Mouse (Mus musculus) urinary bladder, adult 18-20 months (tissue): ENCODE data around the gene Haus4.

Experiments used
- DNase-seq, 2 experiments: peaks; one replicate each; pipeline ENCODE4 v3.0.0; 2022; ENCODE audit warnings: low spot score in 2 of 2, mixed read lengths in 2 of 2

Haus4 gene

DNA sequence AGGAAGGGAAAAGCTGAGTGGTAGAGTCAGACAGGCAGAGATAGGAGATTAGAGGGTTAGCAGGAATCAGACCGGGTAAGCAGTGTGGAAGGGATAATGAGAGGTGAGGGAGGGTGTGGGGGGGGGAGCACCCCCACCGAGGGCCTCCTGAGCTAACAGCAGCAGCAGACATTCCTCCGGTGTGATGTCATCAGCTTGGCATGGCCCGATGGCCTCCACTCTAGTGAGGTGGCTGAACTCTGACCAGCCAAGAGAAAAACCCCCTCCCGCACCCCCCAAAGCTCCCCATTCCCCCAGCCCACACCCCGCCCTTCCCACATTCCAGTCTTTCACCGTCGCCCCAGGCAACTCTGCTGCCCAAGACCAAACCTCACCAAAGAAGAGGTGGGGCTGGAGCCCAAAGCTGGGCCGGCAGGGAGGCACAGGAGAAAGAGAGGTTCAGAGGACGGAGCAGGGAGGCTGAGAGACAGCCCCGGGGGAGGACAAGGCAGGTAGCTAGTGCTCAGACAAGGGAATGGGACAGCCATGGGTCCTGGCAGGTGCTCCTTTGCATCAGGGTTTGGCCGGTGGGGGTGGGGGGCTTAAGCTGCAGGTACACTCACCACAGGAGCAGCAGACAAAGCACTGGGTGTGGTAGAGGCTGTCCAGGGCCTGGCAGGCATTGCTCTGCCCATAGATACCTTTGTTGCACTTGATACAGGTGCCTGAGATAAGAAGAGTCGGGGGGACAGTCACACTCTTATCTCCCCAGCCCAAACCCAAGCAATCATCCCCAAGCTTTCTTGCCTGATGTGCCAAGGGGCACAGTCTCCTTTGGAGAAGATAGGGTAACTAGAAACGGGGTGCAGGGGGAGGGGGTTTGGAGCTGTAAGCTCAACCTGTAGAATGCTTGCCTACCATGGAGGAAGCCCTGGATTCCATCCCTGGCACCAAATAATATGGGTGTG lies 18.6 kb upstream of the Haus4 start:
- peak in 1 of 2 experiments; percentile 54 for DNase-seq

DNA sequence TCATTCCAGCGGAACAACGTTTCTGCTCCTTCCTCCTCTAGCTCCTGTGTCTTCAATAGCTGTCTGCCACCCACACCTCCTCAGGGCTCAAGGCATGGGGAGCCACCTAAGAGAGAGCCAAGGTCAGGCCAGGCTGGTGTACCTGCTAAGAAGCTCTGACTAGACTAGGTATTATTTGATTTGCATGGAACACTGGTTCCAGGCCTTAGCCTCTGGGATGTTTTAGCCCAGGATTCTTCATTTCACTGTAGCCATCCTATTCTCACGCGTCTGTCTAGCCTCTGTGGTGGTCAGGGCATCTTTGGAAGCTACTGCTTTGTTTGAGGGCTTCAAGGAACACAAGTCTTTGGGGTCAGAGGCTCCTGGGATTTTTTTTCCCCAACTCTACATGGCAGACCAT lies 17.7 kb upstream of the Haus4 start:
- no peak for DNase-seq

DNA sequence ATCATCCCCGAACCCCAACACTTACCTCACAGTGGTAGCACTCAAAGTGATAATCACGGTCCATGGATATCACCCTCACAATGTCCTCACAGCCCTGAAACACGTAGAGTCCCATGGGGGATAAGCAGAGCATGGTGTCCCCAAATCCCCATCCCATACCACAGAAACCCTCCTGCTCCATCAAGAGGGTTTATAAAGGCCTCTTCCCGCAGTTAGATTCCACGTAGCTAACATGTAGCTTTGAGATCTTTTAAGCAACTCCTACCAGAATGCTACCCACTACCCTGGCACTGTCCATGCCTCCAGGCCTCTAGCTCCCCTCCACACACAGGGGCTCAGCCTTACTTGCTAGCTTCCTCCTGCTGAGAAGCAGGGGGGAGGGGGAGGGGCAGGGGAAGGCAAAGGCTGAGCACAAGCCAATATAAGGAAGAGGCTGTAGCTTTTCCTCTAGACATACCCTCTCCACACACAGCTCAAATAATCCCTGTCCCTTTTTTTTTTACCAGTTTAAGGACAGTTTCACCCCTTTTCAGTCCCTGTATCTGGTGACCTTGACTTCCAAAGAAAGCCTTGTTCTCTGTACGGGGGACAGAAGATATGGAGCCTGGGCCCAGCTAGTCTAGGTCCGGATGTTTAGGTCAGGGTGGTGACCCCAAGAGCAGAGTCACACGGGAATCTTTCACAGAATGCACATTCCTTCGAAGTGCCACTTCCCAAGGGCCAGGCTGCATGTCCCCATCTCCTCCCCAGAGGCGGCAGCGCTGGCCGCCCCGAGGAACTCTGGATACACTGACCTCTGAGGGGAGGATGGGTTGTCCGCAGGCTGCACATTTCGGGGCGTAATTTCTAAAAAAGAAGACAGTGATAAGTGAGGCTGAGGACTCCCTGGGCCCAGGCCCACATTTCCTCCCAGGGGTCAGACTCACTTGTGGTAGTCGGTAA lies 15.3 kb upstream of the Haus4 start:
- no peak for DNase-seq

DNA sequence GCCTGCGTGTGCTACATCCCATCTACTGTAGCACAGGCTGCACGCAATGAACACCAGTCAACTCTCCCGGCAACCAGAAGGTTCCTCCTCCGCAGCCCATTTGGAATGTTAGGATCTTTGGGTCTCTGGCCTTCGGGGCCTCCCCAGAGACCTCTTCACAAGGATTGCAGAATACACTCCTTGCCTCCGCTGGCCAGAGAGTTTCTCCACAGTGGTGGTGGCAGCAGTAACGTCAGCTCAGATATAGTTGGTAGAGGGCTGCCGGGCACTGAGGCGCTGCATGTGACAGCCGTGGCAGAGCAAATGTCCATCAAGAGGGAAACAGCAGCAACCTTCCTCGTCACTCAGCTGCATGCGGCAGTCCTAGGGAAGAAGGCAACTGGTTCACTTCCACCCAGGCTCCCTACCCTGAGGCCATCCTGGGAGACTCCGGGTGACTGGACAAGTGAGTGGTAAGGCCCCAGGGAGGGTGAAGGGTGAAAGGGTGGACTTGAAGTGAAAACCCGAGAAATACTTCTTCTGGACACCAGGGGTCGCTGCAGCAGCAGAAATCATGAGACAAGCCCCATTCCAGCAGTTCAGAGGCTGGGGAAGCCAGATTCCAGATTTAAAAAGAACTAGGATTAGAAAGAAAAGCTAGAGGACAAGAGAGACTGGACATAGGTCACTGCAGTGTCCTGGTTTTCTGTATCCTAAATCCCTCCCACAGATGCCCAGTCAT lies 14.4 kb upstream of the Haus4 start:
- DNase-seq, result no peak

DNA sequence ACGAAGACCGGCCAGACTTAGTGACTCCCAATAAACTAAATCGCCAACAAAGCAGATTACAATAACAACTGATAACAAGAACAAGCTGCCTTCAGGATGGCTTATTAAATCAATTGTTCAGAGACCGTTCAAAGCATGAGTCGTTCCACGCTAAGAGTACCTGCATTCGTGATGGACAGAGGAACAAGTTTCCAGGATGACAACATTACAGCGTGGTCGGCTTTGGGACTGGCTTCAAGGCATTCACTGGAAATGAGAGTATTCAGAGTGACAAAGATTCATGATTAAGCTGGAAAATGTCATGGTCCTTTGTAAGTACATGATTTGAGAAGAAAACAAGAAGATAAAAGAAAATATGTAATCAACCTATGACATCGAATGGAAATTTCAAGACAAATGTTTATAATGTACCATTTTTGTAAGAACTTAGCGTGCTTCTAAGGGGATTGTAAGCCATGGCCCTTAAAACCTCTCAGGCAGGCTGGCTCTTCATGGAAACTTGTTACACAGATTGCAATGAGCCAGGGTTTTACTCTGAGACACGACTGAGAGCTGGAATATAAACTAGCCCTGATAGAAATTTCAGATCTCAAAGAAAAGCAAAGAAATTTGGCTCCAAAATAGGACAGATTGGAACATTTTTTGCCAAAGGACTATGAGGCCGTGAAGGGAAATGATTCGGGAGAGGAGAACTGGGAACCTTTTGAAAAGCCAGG lies 6.3 kb upstream of the Haus4 start:
- no peak for DNase-seq

GRCm38 (mm10) chr14:54557330-54557729 lies 2.9 kb upstream of the Haus4 start:
- DNase-seq, result no peak

DNA sequence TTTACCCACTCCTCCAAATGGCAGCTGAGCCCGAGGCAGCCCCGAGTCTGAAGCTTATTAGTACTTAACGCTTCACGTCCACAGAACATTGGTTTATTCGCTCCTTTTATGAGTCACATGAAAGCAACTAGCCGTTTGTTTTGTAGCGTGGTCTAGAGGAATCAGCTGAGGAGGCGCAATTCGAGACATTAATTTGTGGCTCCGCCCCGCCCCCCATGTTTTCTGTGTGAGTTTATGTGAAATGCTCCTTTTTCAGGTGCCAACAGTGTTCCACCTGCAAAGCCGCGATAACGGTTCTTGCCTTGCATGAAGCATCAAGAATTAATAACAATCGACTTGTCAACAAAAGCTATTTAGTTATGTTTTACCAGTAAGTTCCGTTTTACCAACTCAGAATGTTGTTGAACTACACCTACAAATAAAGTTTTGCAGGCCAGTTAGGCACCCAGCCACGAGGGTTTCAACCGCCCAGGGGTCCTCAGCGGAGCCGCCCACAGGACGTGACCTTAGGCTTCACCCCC lies 902 bp downstream of the Haus4 start:
- no peak for DNase-seq

GRCm38 (mm10) chr14:54544703-54545102 lies 9.7 kb downstream of the Haus4 start:
- DNase-seq, result no peak

DNA sequence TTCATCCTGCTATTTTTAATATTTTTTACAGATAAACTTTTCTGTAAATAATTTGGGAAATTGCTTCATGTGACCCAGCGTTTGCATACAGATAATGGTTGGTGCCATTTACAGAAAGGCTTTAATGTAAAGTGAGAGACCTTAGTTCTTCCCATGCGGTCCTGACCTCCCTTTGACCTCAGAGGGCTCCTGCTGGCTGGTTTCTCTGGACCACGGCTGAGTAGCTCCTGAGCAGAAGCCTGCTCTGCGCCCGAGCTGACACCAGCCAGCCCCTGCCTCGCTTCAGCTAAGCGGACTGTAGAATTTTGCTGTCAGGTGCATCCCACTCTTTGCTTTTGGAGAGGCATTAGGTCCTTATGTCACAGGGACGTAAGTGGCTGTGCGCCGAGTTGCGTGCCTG lies 13.6 kb downstream of the Haus4 start:
- no peak for DNase-seq

DNA sequence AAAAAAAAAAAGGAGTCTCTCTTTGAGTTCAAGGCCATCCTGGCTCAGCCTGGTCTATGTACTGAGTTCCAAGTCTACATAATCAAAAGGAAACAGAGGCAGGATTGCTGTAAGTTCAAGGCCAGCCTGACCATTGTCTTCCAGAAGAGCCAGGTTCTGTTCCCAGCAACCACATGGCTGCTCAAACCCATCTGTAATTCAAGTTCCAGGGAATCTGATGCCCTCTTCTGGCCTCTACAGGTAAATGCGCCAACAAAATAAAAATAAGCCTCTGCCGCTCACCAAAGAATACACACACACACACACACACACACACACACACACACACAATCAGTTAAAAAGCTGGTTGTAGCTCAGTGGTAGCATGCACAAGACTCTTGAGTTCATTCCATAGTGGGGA lies 15.8 kb downstream of the Haus4 start:
- DNase-seq, result no peak

GRCm38 (mm10) chr14:54528446-54529111 lies 25.8 kb downstream of the Haus4 start:
- peak; percentile 60 to 72 for DNase-seq

DNA sequence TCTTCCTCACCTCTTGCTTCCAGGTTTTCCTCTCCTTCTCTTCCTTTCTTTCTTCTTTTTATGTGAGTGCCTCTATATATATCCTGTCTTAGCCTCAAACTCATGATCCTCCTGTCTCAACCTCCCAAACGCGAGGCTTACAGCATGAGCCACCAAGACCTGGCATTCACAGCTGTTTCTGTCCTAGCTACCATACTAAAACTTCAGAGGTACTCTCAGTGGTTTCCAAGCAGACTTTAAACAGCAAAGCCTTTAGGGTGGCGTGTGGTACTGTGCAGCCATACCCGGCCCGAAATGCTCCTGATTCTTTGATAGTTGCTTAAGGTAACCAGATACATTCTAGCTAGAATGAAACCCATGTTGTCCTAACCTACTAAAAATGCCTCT lies 26.4 kb downstream of the Haus4 start:
- DNase-seq, result no peak

DNA sequence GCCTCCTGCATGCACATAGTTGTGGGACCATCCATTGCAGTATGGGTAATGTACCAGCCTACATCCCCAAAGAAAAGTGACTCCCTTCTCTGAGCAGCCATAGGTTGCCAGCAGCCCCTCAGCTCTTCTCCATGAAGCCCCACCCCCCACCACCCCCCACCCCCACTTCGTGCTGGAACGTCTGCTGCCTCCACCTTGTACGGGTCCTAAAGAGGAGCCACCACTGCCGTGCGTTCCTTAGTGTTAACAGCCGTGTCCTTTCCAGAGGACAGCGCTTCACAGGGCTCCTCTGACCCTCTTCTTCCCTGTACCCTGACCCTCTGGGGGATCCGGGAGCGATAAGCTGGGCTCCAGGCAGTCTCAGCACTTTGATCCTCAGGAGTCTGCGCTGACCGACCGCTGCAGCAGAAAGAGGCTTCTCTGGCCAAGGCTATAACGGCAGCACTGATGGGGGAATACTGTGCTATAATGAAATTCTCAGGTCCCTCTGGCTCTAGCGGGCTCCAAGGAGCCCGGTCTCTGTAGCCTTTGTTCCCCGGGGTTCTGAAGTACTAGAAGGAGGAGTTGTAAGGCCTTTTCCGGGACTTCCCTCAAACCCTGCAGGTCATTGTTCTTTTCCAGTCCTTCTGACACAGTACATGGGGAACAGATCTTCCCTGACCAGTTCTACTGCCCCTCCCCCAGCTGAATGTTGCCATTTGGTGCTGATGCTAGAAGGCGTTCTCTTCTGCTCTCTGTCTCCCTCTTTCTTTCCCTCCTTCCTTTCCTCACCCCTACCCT lies 27.0 kb downstream of the Haus4 start:
- DNase-seq, result peak in 1 of 2 experiments; percentile 22

GRCm38 (mm10) chr14:54523600-54523999 lies 30.8 kb downstream of the Haus4 start:
- no peak for DNase-seq

- no peak for DNase-seq
These were observed 37.6 kb downstream of the Haus4 start for GRCm38 (mm10) chr14:54516710-54517310.

DNA sequence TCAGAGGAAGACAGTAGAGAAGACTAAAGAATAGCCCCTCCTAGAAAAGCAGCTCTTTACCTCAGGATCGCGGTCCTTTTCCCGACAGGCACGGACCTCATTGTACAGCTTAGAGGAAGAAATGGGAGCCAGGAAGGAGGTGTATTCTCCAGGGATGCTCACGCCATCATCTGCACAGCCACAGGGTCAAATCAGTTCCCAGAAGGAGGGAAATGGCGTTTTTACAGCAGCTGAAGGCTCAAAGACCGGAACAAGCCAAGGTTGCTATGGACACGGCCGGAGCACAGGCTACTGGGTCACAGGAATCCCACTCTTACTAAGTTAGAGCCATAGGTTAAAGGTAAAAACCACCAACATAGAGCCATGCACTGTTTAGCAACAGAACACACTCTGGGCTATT lies 44.6 kb downstream of the Haus4 start:
- no peak for DNase-seq

GRCm38 (mm10) chr14:54503092-54503491 lies 51.3 kb downstream of the Haus4 start:
- no peak for DNase-seq

DNA sequence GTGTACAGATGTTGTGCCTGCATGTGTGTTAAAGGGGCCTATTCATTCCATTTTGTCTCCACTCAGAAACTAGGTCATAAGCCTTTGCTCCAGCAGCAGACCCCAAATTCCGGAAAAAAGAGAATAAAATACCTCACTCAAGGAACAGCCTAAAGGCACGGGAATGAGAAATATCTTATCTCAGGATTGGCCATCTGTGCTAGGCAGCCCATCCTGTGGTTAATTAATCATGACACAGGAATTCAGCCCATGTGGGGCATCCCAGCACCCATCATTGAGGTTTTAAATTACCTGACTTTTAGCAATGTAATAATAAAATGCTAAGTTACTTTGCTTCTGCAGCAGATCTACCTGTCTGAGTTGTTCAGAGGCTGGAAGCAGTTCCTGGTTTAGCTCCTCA lies 53.1 kb downstream of the Haus4 start:
- DNase-seq, result no peak

- no peak for DNase-seq
These were observed 55.1 kb downstream of the Haus4 start for GRCm38 (mm10) chr14:54499330-54499729.
